Mouse (Mus musculus): ENCODE data around the gene Pou2f3. TPM values are rescaled to one million over a fixed set of nuclear protein-coding genes. Genes with fewer than 3 reads are reported as not detected.

Gene Pou2f3
- polyA plus RNA-seq, 1 experiment from 2014 or later = 0.07 TPM

- 63% methylated on average over 6 of the region's 6 CpGs for WGBS (ENCODE audit: insufficient replicate concordance)
- H3K27ac ChIP-seq (ENCODE audit: low read length) = no peak overlapping the region
- no peaks in the 10 kb centered on the region for H3K9me3 ChIP-seq (replicated peaks; ENCODE audit: control insufficient read depth, low read length)
- no peak overlapping the region for H3K4me2 ChIP-seq (ENCODE audit: low read depth, low read length)
- H3K4me3 ChIP-seq (ENCODE audit: low read depth, low read length) = no peak overlapping the region
- H3K4me1 ChIP-seq (ENCODE audit: control insufficient read depth, low read depth, low read length) = no peaks in the 10 kb centered on the region
- no peak overlapping the region for H3K9ac ChIP-seq (ENCODE audit: low read depth, low read length)
- no peaks in the 10 kb centered on the region for H3K36me3 ChIP-seq (ENCODE audit: control insufficient read depth, insufficient read depth)
- ATAC-seq (ENCODE audit: low read depth) = no peak
- H3K27me3 ChIP-seq (ENCODE audit: control insufficient read depth, insufficient read depth, low read depth, low read length) = no peaks in the 10 kb centered on the region
Observed at GRCm38 (mm10) chr9:43166346-43166745, 43.8 kb downstream of the Pou2f3 start.

- no peak for ATAC-seq (ENCODE audit: low read depth)
- no peak overlapping the region for H3K4me3 ChIP-seq (ENCODE audit: low read depth, low read length)
- no peak overlapping the region for H3K4me2 ChIP-seq (ENCODE audit: low read depth, low read length)
- H3K27ac ChIP-seq (ENCODE audit: low read length) = no peak overlapping the region
- WGBS (ENCODE audit: insufficient replicate concordance) = 27% methylated on average over 6 of the region's 6 CpGs
- no peaks in the 10 kb centered on the region for H3K9me3 ChIP-seq (replicated peaks; ENCODE audit: control insufficient read depth, low read length)
- H3K9ac ChIP-seq (ENCODE audit: low read depth, low read length) = no peak overlapping the region
- H3K27me3 ChIP-seq (ENCODE audit: control insufficient read depth, insufficient read depth, low read depth, low read length) = peaks cover 2% of the 10 kb centered on the region
- H3K36me3 ChIP-seq (ENCODE audit: control insufficient read depth, insufficient read depth) = no peaks in the 10 kb centered on the region
- no peaks in the 10 kb centered on the region for H3K4me1 ChIP-seq (ENCODE audit: control insufficient read depth, low read depth, low read length)
Observed at GRCm38 (mm10) chr9:43155960-43156359, 54.2 kb downstream of the Pou2f3 start.

GRCm38 (mm10) chr9:43151779-43152178 lies 58.4 kb downstream of the Pou2f3 start:
- no peak for ATAC-seq (ENCODE audit: low read depth)
- Histone ChIP-seq H3K4me3 (ENCODE audit: low read depth, low read length) (no peak overlapping the region), H3K9me3 (replicated peaks; ENCODE audit: control insufficient read depth, low read length) (no peaks in the 10 kb centered on the region), H3K9ac (ENCODE audit: low read depth, low read length) (no peak overlapping the region), H3K36me3 (ENCODE audit: control insufficient read depth, insufficient read depth) (no peaks in the 10 kb centered on the region), H3K27ac (ENCODE audit: low read length) (no peak overlapping the region), H3K4me2 (ENCODE audit: low read depth, low read length) (no peak overlapping the region), H3K4me1 (ENCODE audit: control insufficient read depth, low read depth, low read length) (no peaks in the 10 kb centered on the region; the same call in 1 of the 2 replicates), H3K27me3 (ENCODE audit: control insufficient read depth, insufficient read depth, low read depth, low read length) (peaks cover 8% of the 10 kb centered on the region)
- 49% methylated on average over 6 of the region's 6 CpGs for WGBS (ENCODE audit: insufficient replicate concordance)

- Histone ChIP-seq H3K36me3 (ENCODE audit: control insufficient read depth, insufficient read depth) (no peaks in the 10 kb centered on the region), H3K9ac (ENCODE audit: low read depth, low read length) (no peak overlapping the region), H3K9me3 (replicated peaks; ENCODE audit: control insufficient read depth, low read length) (no peaks in the 10 kb centered on the region), H3K4me3 (ENCODE audit: low read depth, low read length) (no peak overlapping the region), H3K4me2 (ENCODE audit: low read depth, low read length) (no peak overlapping the region), H3K27me3 (ENCODE audit: control insufficient read depth, insufficient read depth, low read depth, low read length) (peaks cover 8% of the 10 kb centered on the region; the same call in 1 of the 2 replicates), H3K27ac (ENCODE audit: low read length) (no peak overlapping the region), H3K4me1 (ENCODE audit: control insufficient read depth, low read depth, low read length) (no peaks in the 10 kb centered on the region; the same call in 1 of the 2 replicates)
- no peak for ATAC-seq (ENCODE audit: low read depth)
- WGBS (ENCODE audit: insufficient replicate concordance) = 54% methylated on average over 9 of the region's 9 CpGs
Observed at GRCm38 (mm10) chr9:43150957-43151356, 59.2 kb downstream of the Pou2f3 start.

GRCm38 (mm10) chr9:43150075-43150474 lies 60.1 kb downstream of the Pou2f3 start:
- Histone ChIP-seq H3K4me2 (ENCODE audit: low read depth, low read length) (no peak overlapping the region), H3K4me3 (ENCODE audit: low read depth, low read length) (no peak overlapping the region), H3K4me1 (ENCODE audit: control insufficient read depth, low read depth, low read length) (no peaks in the 10 kb centered on the region; the same call in 1 of the 2 replicates), H3K36me3 (ENCODE audit: control insufficient read depth, insufficient read depth) (no peaks in the 10 kb centered on the region), H3K27me3 (ENCODE audit: control insufficient read depth, insufficient read depth, low read depth, low read length) (peaks cover 7% of the 10 kb centered on the region; the same call in 1 of the 2 replicates), H3K9ac (ENCODE audit: low read depth, low read length) (no peak overlapping the region), H3K27ac (ENCODE audit: low read length) (no peak overlapping the region), H3K9me3 (replicated peaks; ENCODE audit: control insufficient read depth, low read length) (no peaks in the 10 kb centered on the region)
- ATAC-seq (ENCODE audit: low read depth) = no peak
- 26% methylated on average over 10 of the region's 10 CpGs for WGBS (ENCODE audit: insufficient replicate concordance)

GRCm38 (mm10) chr9:43149498-43149897 lies 60.7 kb downstream of the Pou2f3 start:
- no peak overlapping the region for H3K4me3 ChIP-seq (ENCODE audit: low read depth, low read length)
- no peaks in the 10 kb centered on the region; the same call in 1 of the 2 replicates for H3K4me1 ChIP-seq (ENCODE audit: control insufficient read depth, low read depth, low read length)
- WGBS (ENCODE audit: insufficient replicate concordance) = 41% methylated on average over 3 of the region's 3 CpGs
- no peaks in the 10 kb centered on the region for H3K9me3 ChIP-seq (replicated peaks; ENCODE audit: control insufficient read depth, low read length)
- no peak overlapping the region for H3K9ac ChIP-seq (ENCODE audit: low read depth, low read length)
- H3K4me2 ChIP-seq (ENCODE audit: low read depth, low read length) = no peak overlapping the region
- no peak for ATAC-seq (ENCODE audit: low read depth)
- H3K36me3 ChIP-seq (ENCODE audit: control insufficient read depth, insufficient read depth) = no peaks in the 10 kb centered on the region
- no peak overlapping the region for H3K27ac ChIP-seq (ENCODE audit: low read length)
- H3K27me3 ChIP-seq (ENCODE audit: control insufficient read depth, insufficient read depth, low read depth, low read length) = peaks cover 6% of the 10 kb centered on the region; the same call in 1 of the 2 replicates

- H3K27me3 ChIP-seq (ENCODE audit: control insufficient read depth, insufficient read depth, low read depth, low read length) = peaks cover 3% of the 10 kb centered on the region; the same call in 1 of the 2 replicates
- H3K4me3 ChIP-seq (ENCODE audit: low read depth, low read length) = no peak overlapping the region
- WGBS (ENCODE audit: insufficient replicate concordance) = 55% methylated on average over 4 of the region's 4 CpGs
- no peak for ATAC-seq (ENCODE audit: low read depth)
- no peak overlapping the region for H3K9ac ChIP-seq (ENCODE audit: low read depth, low read length)
- no peak overlapping the region for H3K4me2 ChIP-seq (ENCODE audit: low read depth, low read length)
- H3K4me1 ChIP-seq (ENCODE audit: control insufficient read depth, low read depth, low read length) = no peaks in the 10 kb centered on the region; the same call in 1 of the 2 replicates
- H3K9me3 ChIP-seq (replicated peaks; ENCODE audit: control insufficient read depth, low read length) = no peaks in the 10 kb centered on the region
- H3K27ac ChIP-seq (ENCODE audit: low read length) = no peak overlapping the region
- H3K36me3 ChIP-seq (ENCODE audit: control insufficient read depth, insufficient read depth) = no peaks in the 10 kb centered on the region
Observed at GRCm38 (mm10) chr9:43145196-43145595, 65.0 kb downstream of the Pou2f3 start.

- H3K27me3 ChIP-seq (ENCODE audit: control insufficient read depth, insufficient read depth, low read depth, low read length) = no peaks in the 10 kb centered on the region; the same call in 1 of the 2 replicates
- H3K9ac ChIP-seq (ENCODE audit: low read depth, low read length) = no peak overlapping the region
- no peak for ATAC-seq (ENCODE audit: low read depth)
- no peak overlapping the region for H3K27ac ChIP-seq (ENCODE audit: low read length)
- WGBS (ENCODE audit: insufficient replicate concordance) = 50% methylated on average over 12 of the region's 12 CpGs
- no peak overlapping the region for H3K4me2 ChIP-seq (ENCODE audit: low read depth, low read length)
- H3K4me1 ChIP-seq (ENCODE audit: control insufficient read depth, low read depth, low read length) = no peaks in the 10 kb centered on the region
- H3K36me3 ChIP-seq (ENCODE audit: control insufficient read depth, insufficient read depth) = no peaks in the 10 kb centered on the region
- H3K9me3 ChIP-seq (replicated peaks; ENCODE audit: control insufficient read depth, low read length) = no peaks in the 10 kb centered on the region
- no peak overlapping the region for H3K4me3 ChIP-seq (ENCODE audit: low read depth, low read length)
Observed at GRCm38 (mm10) chr9:43144206-43144810, 65.9 kb downstream of the Pou2f3 start.

GRCm38 (mm10) chr9:43141839-43142238 lies 68.3 kb downstream of the Pou2f3 start:
- peaks cover 6% of the 10 kb centered on the region; the same call in 1 of the 2 replicates for H3K27me3 ChIP-seq (ENCODE audit: control insufficient read depth, insufficient read depth, low read depth, low read length)
- H3K9ac ChIP-seq (ENCODE audit: low read depth, low read length) = no peak overlapping the region
- no peak overlapping the region for H3K27ac ChIP-seq (ENCODE audit: low read length)
- no peaks in the 10 kb centered on the region for H3K9me3 ChIP-seq (replicated peaks; ENCODE audit: control insufficient read depth, low read length)
- no peak overlapping the region for H3K4me3 ChIP-seq (ENCODE audit: low read depth, low read length)
- WGBS (ENCODE audit: insufficient replicate concordance) = 5% methylated on average over 4 of the region's 4 CpGs
- H3K36me3 ChIP-seq (ENCODE audit: control insufficient read depth, insufficient read depth) = no peaks in the 10 kb centered on the region
- no peak for ATAC-seq (ENCODE audit: low read depth)
- H3K4me2 ChIP-seq (ENCODE audit: low read depth, low read length) = no peak overlapping the region
- no peaks in the 10 kb centered on the region for H3K4me1 ChIP-seq (ENCODE audit: control insufficient read depth, low read depth, low read length)
